Mouse (Mus musculus): ENCODE data around the gene Cpn2. TPM values are rescaled to one million over a fixed set of nuclear protein-coding genes. Genes with fewer than 3 reads are reported as not detected.

Gene Cpn2
- polyA plus RNA-seq, 1 experiment from 2014 or later, result 10.9 TPM

GRCm38 (mm10) chr16:30307961-30308615, 40.8 kb upstream of the Cpn2 start:
- peak overlapping the region; percentile 63 for H3K4me3 ChIP-seq (ENCODE audit: low read depth, low read length)
- 21% methylated on average over 29 of the region's 29 CpGs for WGBS (ENCODE audit: insufficient replicate concordance)
- no peak overlapping the region for H3K27ac ChIP-seq (ENCODE audit: low read depth)
- peak overlapping the region; percentile 55 for H3K9ac ChIP-seq (replicated peaks)
- H3K4me1 ChIP-seq (ENCODE audit: insufficient read depth), result peaks cover 19% of the 10 kb centered on the region
- no peaks in the 10 kb centered on the region for H3K9me3 ChIP-seq (ENCODE audit: low read length)
- TF ChIP-seq EP300 (IDR thresholded peaks at IDR 0.05; ENCODE audit: low read depth), result no peak
- no peak for TF ChIP-seq CTCF (IDR thresholded peaks at IDR 0.05; ENCODE audit: low read depth)
- ATAC-seq (no peak), DNase-seq (no peak)
- peaks cover 35% of the 10 kb centered on the region for H3K27me3 ChIP-seq (ENCODE audit: insufficient read depth, low read length)
- H3K4me2 ChIP-seq (ENCODE audit: low read depth, low read length), result peak overlapping the region; percentile 95
- H3K36me3 ChIP-seq (replicated peaks; ENCODE audit: insufficient read depth, low read length), result no peaks in the 10 kb centered on the region; the same call in 1 of the 2 replicates

GRCm38 (mm10) chr16:30307306-30307705, 40.0 kb upstream of the Cpn2 start:
- Histone ChIP-seq H3K27ac (ENCODE audit: low read depth) (no peak overlapping the region), H3K9me3 (ENCODE audit: low read length) (no peaks in the 10 kb centered on the region), H3K4me1 (ENCODE audit: insufficient read depth) (peaks cover 19% of the 10 kb centered on the region), H3K27me3 (ENCODE audit: insufficient read depth, low read length) (peaks cover 35% of the 10 kb centered on the region), H3K36me3 (replicated peaks; ENCODE audit: insufficient read depth, low read length) (no peaks in the 10 kb centered on the region; the same call in 1 of the 2 replicates), H3K4me3 (ENCODE audit: low read depth, low read length) (no peak overlapping the region), H3K9ac (replicated peaks) (no peak overlapping the region), H3K4me2 (ENCODE audit: low read depth, low read length) (no peak overlapping the region)
- DNase-seq, result no peak
- no peak for ATAC-seq
- TF ChIP-seq CTCF (IDR thresholded peaks at IDR 0.05; ENCODE audit: low read depth) (no peak), EP300 (IDR thresholded peaks at IDR 0.05; ENCODE audit: low read depth) (no peak)
- WGBS (ENCODE audit: insufficient replicate concordance), result 40% methylated on average over 12 of the region's 12 CpGs

- H3K4me2 ChIP-seq (ENCODE audit: low read depth, low read length), result no peak overlapping the region
- 80% methylated on average over 4 of the region's 4 CpGs for WGBS (ENCODE audit: insufficient replicate concordance)
- H3K27ac ChIP-seq (ENCODE audit: low read depth), result no peak overlapping the region
- H3K27me3 ChIP-seq (ENCODE audit: insufficient read depth, low read length), result peaks cover 35% of the 10 kb centered on the region
- no peaks in the 10 kb centered on the region; the same call in 1 of the 2 replicates for H3K36me3 ChIP-seq (replicated peaks; ENCODE audit: insufficient read depth, low read length)
- no peaks in the 10 kb centered on the region for H3K9me3 ChIP-seq (ENCODE audit: low read length)
- no peak for DNase-seq
- no peak overlapping the region for H3K9ac ChIP-seq (replicated peaks)
- TF ChIP-seq EP300 (IDR thresholded peaks at IDR 0.05; ENCODE audit: low read depth) (no peak), CTCF (IDR thresholded peaks at IDR 0.05; ENCODE audit: low read depth) (no peak)
- peaks cover 19% of the 10 kb centered on the region for H3K4me1 ChIP-seq (ENCODE audit: insufficient read depth)
- ATAC-seq, result no peak
- no peak overlapping the region for H3K4me3 ChIP-seq (ENCODE audit: low read depth, low read length)
These were observed 38.8 kb upstream of the Cpn2 start for GRCm38 (mm10) chr16:30306102-30306501.

GRCm38 (mm10) chr16:30304236-30304635, 36.9 kb upstream of the Cpn2 start:
- WGBS (ENCODE audit: insufficient replicate concordance), result 58% methylated on average over 5 of the region's 5 CpGs
- H3K4me2 ChIP-seq (ENCODE audit: low read depth, low read length), result no peak overlapping the region
- TF ChIP-seq CTCF (IDR thresholded peaks at IDR 0.05; ENCODE audit: low read depth) (no peak), EP300 (IDR thresholded peaks at IDR 0.05; ENCODE audit: low read depth) (no peak)
- H3K9ac ChIP-seq (replicated peaks), result no peak overlapping the region
- no peak for DNase-seq
- H3K4me3 ChIP-seq (ENCODE audit: low read depth, low read length), result no peak overlapping the region
- H3K27ac ChIP-seq (ENCODE audit: low read depth), result no peak overlapping the region
- no peaks in the 10 kb centered on the region for H3K9me3 ChIP-seq (ENCODE audit: low read length)
- H3K4me1 ChIP-seq (ENCODE audit: insufficient read depth), result peaks cover 12% of the 10 kb centered on the region
- ATAC-seq, result no peak
- peaks cover 28% of the 10 kb centered on the region for H3K27me3 ChIP-seq (ENCODE audit: insufficient read depth, low read length)
- H3K36me3 ChIP-seq (replicated peaks; ENCODE audit: insufficient read depth, low read length), result no peaks in the 10 kb centered on the region

- no peak for DNase-seq
- no peak for ATAC-seq
- Histone ChIP-seq H3K36me3 (replicated peaks; ENCODE audit: insufficient read depth, low read length) (no peaks in the 10 kb centered on the region), H3K27ac (ENCODE audit: low read depth) (no peak overlapping the region), H3K4me1 (ENCODE audit: insufficient read depth) (peaks cover 4% of the 10 kb centered on the region), H3K4me2 (ENCODE audit: low read depth, low read length) (no peak overlapping the region), H3K9me3 (ENCODE audit: low read length) (no peaks in the 10 kb centered on the region), H3K4me3 (ENCODE audit: low read depth, low read length) (no peak overlapping the region), H3K27me3 (ENCODE audit: insufficient read depth, low read length) (peaks cover 20% of the 10 kb centered on the region), H3K9ac (replicated peaks) (no peak overlapping the region)
- no peak for TF ChIP-seq EP300 (IDR thresholded peaks at IDR 0.05; ENCODE audit: low read depth)
- no peak for TF ChIP-seq CTCF (IDR thresholded peaks at IDR 0.05; ENCODE audit: low read depth)
- 73% methylated on average over 2 of the region's 2 CpGs for WGBS (ENCODE audit: insufficient replicate concordance)
These were observed 36.1 kb upstream of the Cpn2 start for GRCm38 (mm10) chr16:30303411-30303810.

- TF ChIP-seq EP300 (IDR thresholded peaks at IDR 0.05; ENCODE audit: low read depth) (no peak), CTCF (IDR thresholded peaks at IDR 0.05; ENCODE audit: low read depth) (no peak)
- ATAC-seq, result no peak
- 77% methylated on average over 6 of the region's 6 CpGs for WGBS (ENCODE audit: insufficient replicate concordance)
These were observed 35.4 kb upstream of the Cpn2 start for GRCm38 (mm10) chr16:30302686-30303085.

More at GRCm38 (mm10) chr16:30302686-30303085, 35.4 kb upstream of the Cpn2 start:
- no peak overlapping the region for H3K27ac ChIP-seq (ENCODE audit: low read depth)
- no peak for DNase-seq
- H3K4me3 ChIP-seq (ENCODE audit: low read depth, low read length), result no peak overlapping the region
- H3K9me3 ChIP-seq (ENCODE audit: low read length), result no peaks in the 10 kb centered on the region
- H3K4me1 ChIP-seq (ENCODE audit: insufficient read depth), result no peaks in the 10 kb centered on the region
- no peaks in the 10 kb centered on the region for H3K36me3 ChIP-seq (replicated peaks; ENCODE audit: insufficient read depth, low read length)
- H3K4me2 ChIP-seq (ENCODE audit: low read depth, low read length), result no peak overlapping the region
- H3K27me3 ChIP-seq (ENCODE audit: insufficient read depth, low read length), result peaks cover 13% of the 10 kb centered on the region
- H3K9ac ChIP-seq (replicated peaks), result no peak overlapping the region

Data from liver, postnatal 0 days (tissue).